Mouse (Mus musculus) intestine, embryonic 14.5 days (tissue): ENCODE data around the gene Gm11562. TPM values are rescaled to one million over a fixed set of nuclear protein-coding genes. Genes with fewer than 3 reads are reported as not detected.
A peak's percentile ranks its signal among the peaks of the same experiment; 100 is the strongest.

Experiments
- ATAC-seq: fragments of 200-750 bp; cut with Nextera tagmentation; replicated peaks from 2 replicates; pipeline ENCODE4 v1.8.0; 2017; ENCODE audit warnings: low read depth, moderate number of reproducible peaks, moderate TSS enrichment, moderate library complexity; ENCODE audit not compliant: low FRiP score, low TSS enrichment
- DNase-seq: peaks from one replicate; pipeline ENCODE4 v3.0.0-alpha.2; 2018; ENCODE audit warnings: low spot score
- H3K27ac ChIP-seq: fragments of 300-500 bp; sonication (generic); 2 replicates; pipeline ENCODE4 v1.5.1; 2014; ENCODE audit warnings: low read depth, mild to moderate bottlenecking, control low read depth
- H3K27me3 ChIP-seq: fragments of 300-500 bp; sonication (generic); replicated peaks from 2 replicates; pipeline ENCODE4 v1.6.1; 2014; ENCODE audit warnings: low read length, control low read depth; ENCODE audit not compliant: control insufficient read depth, insufficient read depth
- H3K36me3 ChIP-seq: fragments of 300-500 bp; sonication (generic); 2 replicates; pipeline ENCODE4 v1.6.1; 2014; ENCODE audit warnings: low read length, control low read depth; ENCODE audit not compliant: control insufficient read depth, insufficient read depth
- H3K4me1 ChIP-seq: fragments of 300-500 bp; sonication (generic); replicated peaks from 2 replicates; pipeline ENCODE4 v1.6.1; 2014; ENCODE audit warnings: low read length, control low read depth, mixed read lengths; ENCODE audit not compliant: control insufficient read depth, insufficient read depth
- H3K4me2 ChIP-seq: fragments of 300-500 bp; sonication (generic); 2 replicates; pipeline ENCODE4 v1.6.1; 2014; ENCODE audit warnings: low read length
- H3K4me3 ChIP-seq: fragments of 300-500 bp; sonication (generic); 2 replicates; pipeline ENCODE4 v1.5.1; 2014; ENCODE audit warnings: low read depth, low read length, control low read depth, mixed read lengths
- H3K9ac ChIP-seq: fragments of 300-500 bp; sonication (generic); 2 replicates; pipeline ENCODE4 v1.6.1; 2014; ENCODE audit warnings: mild to moderate bottlenecking, low read length
- H3K9me3 ChIP-seq: fragments of 300-500 bp; sonication (generic); 2 replicates; pipeline ENCODE4 v1.6.1; 2016; ENCODE audit warnings: low read length, control low read depth; ENCODE audit not compliant: control insufficient read depth
- WGBS: fragments of 180-500 bp; shearing (Covaris S2); extraction: QIAGEN DNeasy Blood & Tissue Kit; methylation state at CpG from one replicate; pipeline ENCODE4 v1.1.7; 2014; 5-methylcytosine and 5-hydroxymethylcytosine counted together
- polyA plus RNA-seq: library from polyadenylated mRNA; unstranded; fragments of >200 nt; fragmentation: Nextera tagmentation; extraction: Ambion mirVana; gene quantifications from 2 replicates; pipeline ENCODE4 v1.2.1, GENCODE M21; 2014

Gene Gm11562
- polyA plus RNA-seq, 1 experiment from 2014 or later, result not detected

DNA sequence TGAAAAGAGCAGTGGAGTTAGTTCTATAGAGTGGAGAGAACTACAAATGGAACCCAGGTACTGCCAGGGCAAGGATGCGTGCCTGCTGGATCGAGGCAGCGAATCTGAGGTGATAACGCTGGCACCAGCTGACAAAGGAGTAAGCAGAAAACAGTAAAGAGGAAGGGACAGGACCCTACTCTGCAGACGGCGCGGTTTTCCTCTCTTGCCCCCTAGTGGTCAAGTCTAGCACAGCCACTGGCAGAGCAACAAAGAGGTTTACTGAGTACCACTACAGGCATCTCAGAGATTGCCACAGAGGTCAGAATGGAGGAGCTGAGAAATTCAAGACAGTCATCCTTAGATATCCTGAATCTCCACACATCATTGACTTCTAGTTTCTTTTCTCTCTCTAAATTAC, 46.1 kb downstream of the Gm11562 start:
- H3K27me3 ChIP-seq, result no peaks in the 10 kb centered on the region
- ATAC-seq (no peak), DNase-seq (peak; percentile 84)
- no peaks in the 10 kb centered on the region for H3K36me3 ChIP-seq
- H3K9ac ChIP-seq, result no peak overlapping the region
- peak overlapping the region; percentile 28 for H3K4me2 ChIP-seq
- WGBS, result 2% methylated on average over 7 of the region's 7 CpGs
- H3K9me3 ChIP-seq, result no peaks in the 10 kb centered on the region
- no peak overlapping the region for H3K27ac ChIP-seq
- H3K4me3 ChIP-seq, result no peak overlapping the region
- no peaks in the 10 kb centered on the region for H3K4me1 ChIP-seq

DNA sequence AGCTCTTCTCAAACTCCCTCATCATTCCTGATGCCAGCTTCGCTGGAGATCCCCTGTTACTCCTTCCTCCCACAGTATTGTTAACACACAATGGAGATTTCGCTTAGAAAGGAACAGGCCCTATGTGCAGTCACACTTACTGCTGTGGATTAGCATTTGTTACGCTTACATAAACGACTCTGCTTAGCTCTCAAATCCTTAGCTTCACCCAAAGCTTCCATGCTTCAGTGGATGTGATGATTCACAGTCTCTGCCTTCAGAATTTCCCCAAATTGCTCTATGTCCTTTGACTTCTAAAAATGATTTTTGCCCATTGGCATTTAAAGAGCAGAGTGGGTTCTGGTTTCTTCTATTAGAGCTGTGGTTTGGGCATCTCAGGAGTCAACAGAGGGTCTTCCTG, 47.1 kb downstream of the Gm11562 start:
- Histone ChIP-seq H3K9ac (no peak overlapping the region), H3K36me3 (no peaks in the 10 kb centered on the region), H3K4me3 (no peak overlapping the region), H3K4me1 (no peaks in the 10 kb centered on the region), H3K9me3 (no peaks in the 10 kb centered on the region), H3K27ac (no peak overlapping the region), H3K4me2 (no peak overlapping the region), H3K27me3 (no peaks in the 10 kb centered on the region)
- WGBS, result 64% methylated on average over 4 of the region's 4 CpGs
- DNase-seq (no peak), ATAC-seq (no peak)

Other genes with a start within 250 kb of the Gm11562 start
- gene Krt28, start 245.5 kb downstream of the Gm11562 start, polyA plus RNA-seq, result not detected in 2 replicates
- 26.2 and 28.5 TPM in 2 replicates for gene Krt10, start 231.1 kb downstream of the Gm11562 start, polyA plus RNA-seq
- not detected in 2 replicates for gene Krt12, start 198.2 kb downstream of the Gm11562 start, polyA plus RNA-seq
- gene Krt20, start 182.3 kb downstream of the Gm11562 start, polyA plus RNA-seq, result 16.5 and 17.1 TPM in 2 replicates
- gene Krt23, start 127.3 kb downstream of the Gm11562 start, polyA plus RNA-seq, result 6.0 and 9.2 TPM in 2 replicates
- not detected in 2 replicates for gene Krt39, start 99.1 kb downstream of the Gm11562 start, polyA plus RNA-seq
- gene Krt40, start 77.3 kb downstream of the Gm11562 start, polyA plus RNA-seq, result not detected in 2 replicates
- gene Krtap3-3, start 69.6 kb downstream of the Gm11562 start, polyA plus RNA-seq, result not detected in 2 replicates
- not detected in 2 replicates for gene Krtap3-2, start 63.6 kb downstream of the Gm11562 start, polyA plus RNA-seq
- gene Gm11939, start 61.0 kb downstream of the Gm11562 start, polyA plus RNA-seq, result not detected in 2 replicates
- not detected in 2 replicates for gene Krtap3-1, start 53.8 kb downstream of the Gm11562 start, polyA plus RNA-seq
- gene Krtap1-5, start 39.4 kb downstream of the Gm11562 start, polyA plus RNA-seq, result not detected in 2 replicates
- not detected in 2 replicates for gene Krtap1-4, start 36.8 kb downstream of the Gm11562 start, polyA plus RNA-seq
- gene Krtap1-3, start 29.1 kb downstream of the Gm11562 start, polyA plus RNA-seq, result not detected in 2 replicates
- not detected in 2 replicates for gene Krtap9-3, start 22.3 kb downstream of the Gm11562 start, polyA plus RNA-seq
- gene Gm11938, start 17.1 kb downstream of the Gm11562 start, polyA plus RNA-seq, result not detected in 2 replicates
- gene Gm11937, start 10.2 kb downstream of the Gm11562 start, polyA plus RNA-seq, result not detected in 2 replicates
- not detected in 2 replicates for gene Krtap2-4, start 5.6 kb downstream of the Gm11562 start, polyA plus RNA-seq
- not detected in 2 replicates for gene Krtap4-1, start 7.8 kb upstream of the Gm11562 start, polyA plus RNA-seq
- not detected in 2 replicates for gene Krtap4-2, start 14.6 kb upstream of the Gm11562 start, polyA plus RNA-seq
- gene Krtap4-7, start 23.7 kb upstream of the Gm11562 start, polyA plus RNA-seq, result not detected in 2 replicates
- not detected in 2 replicates for gene Gm11555, start 29.8 kb upstream of the Gm11562 start, polyA plus RNA-seq
- not detected in 2 replicates for gene Gm11563, start 38.5 kb upstream of the Gm11562 start, polyA plus RNA-seq
- gene Krtap4-6, start 45.5 kb upstream of the Gm11562 start, polyA plus RNA-seq, result not detected in 2 replicates
- gene Gm14190, start 70.3 kb upstream of the Gm11562 start, polyA plus RNA-seq, result not detected in 2 replicates
- gene Gm14180, start 113.9 kb upstream of the Gm11562 start, polyA plus RNA-seq, result not detected in 2 replicates
- not detected in 2 replicates for gene Gm11595, start 152.5 kb upstream of the Gm11562 start, polyA plus RNA-seq
- not detected in 2 replicates for gene Krtap4-8, start 160.3 kb upstream of the Gm11562 start, polyA plus RNA-seq
- not detected in 2 replicates for gene Krtap4-9, start 164.8 kb upstream of the Gm11562 start, polyA plus RNA-seq
- not detected in 2 replicates for gene Gm11596, start 173.0 kb upstream of the Gm11562 start, polyA plus RNA-seq
- not detected in 2 replicates for gene Gm11569, start 178.5 kb upstream of the Gm11562 start, polyA plus RNA-seq
- not detected in 2 replicates for gene Gm11554, start 184.0 kb upstream of the Gm11562 start, polyA plus RNA-seq
- not detected in 2 replicates for gene Krtap4-13, start 189.5 kb upstream of the Gm11562 start, polyA plus RNA-seq
- not detected in 2 replicates for gene Gm11564, start 195.2 kb upstream of the Gm11562 start, polyA plus RNA-seq
- not detected in 2 replicates for gene 2300003K06Rik, start 217.6 kb upstream of the Gm11562 start, polyA plus RNA-seq
- 0.19 TPM in 1 of 2 replicates, not detected in the other for gene Krtap4-16, start 231.2 kb upstream of the Gm11562 start, polyA plus RNA-seq
- not detected in 2 replicates for gene Gm11568, start 237.5 kb upstream of the Gm11562 start, polyA plus RNA-seq
- not detected in 2 replicates for gene Gm11559, start 244.0 kb upstream of the Gm11562 start, polyA plus RNA-seq